Mouse (Mus musculus): ENCODE results near the gene Slc35c2. TPM values are rescaled to one million over a fixed set of nuclear protein-coding genes. Genes with fewer than 3 reads are reported as not detected.

Slc35c2 gene
- polyA plus RNA-seq, 1 experiment from 2014 or later = 83.6 TPM

DNA sequence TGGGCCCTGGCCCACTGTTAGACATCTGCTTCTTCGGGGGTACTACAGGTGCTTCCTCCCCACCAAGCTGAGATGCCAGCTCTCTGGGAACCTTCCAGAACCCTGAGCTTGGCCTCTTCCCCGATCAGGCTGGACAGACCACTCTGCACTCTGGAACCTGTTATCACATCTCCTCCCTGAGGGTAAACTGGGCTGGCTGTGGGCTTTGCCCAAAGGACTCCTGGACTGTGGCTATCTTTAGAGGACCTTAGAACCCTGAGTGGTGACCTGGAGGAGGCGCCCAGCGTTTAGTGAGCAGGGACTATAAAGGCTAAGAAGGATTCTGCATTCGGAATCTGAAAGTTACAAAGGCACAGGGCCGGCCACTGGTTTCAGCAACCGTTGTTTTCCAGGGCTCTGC is 3.3 kb downstream of the Slc35c2 start:
- Histone ChIP-seq H3K27me3 (replicated peaks) (no peaks in the 10 kb centered on the region), H3K27ac (peak overlapping the region; percentile 56; the same call in 1 of the 2 replicates), H3K4me1 (replicated peaks) (peaks cover 29% of the 10 kb centered on the region), H3K9me3 (no peaks in the 10 kb centered on the region), H3K4me2 (replicated peaks) (no peak overlapping the region; the same call in 1 of the 2 replicates), H3K9ac (no peak overlapping the region), H3K36me3 (peaks cover 13% of the 10 kb centered on the region; the same call in 1 of the 2 replicates), H3K4me3 (replicated peaks) (no peak overlapping the region)
- 85% methylated on average over 7 of the region's 7 CpGs for WGBS
- peak; percentile 42; the same call in 1 of the 2 replicates for ATAC-seq

DNA sequence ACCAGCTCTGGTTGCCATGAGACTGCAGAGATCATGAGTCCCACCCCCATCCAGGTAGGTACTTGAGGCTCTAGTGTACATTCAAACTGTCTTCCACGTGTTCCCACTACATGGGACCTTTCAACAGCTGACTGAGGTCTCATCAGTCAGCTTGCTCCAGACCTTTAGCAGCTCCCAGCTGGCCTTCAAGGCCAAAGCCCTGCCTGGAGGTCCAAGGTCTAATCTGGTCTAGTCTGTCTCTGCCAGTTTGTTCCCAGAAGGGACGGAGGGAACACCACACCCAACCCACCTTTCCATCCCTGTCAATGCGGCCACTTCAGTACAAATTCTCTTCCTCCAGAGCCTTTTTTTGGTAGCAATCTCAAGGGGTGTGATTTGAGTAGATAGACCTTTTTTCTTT is 4.0 kb downstream of the Slc35c2 start:
- Histone ChIP-seq H3K4me3 (replicated peaks) (no peak overlapping the region), H3K27me3 (replicated peaks) (no peaks in the 10 kb centered on the region), H3K27ac (no peak overlapping the region), H3K9me3 (no peaks in the 10 kb centered on the region), H3K36me3 (peaks cover 13% of the 10 kb centered on the region; the same call in 1 of the 2 replicates), H3K4me2 (replicated peaks) (no peak overlapping the region), H3K9ac (no peak overlapping the region), H3K4me1 (replicated peaks) (peaks cover 26% of the 10 kb centered on the region)
- ATAC-seq = no peak
- WGBS = 74% methylated on average over 3 of the region's 3 CpGs

DNA sequence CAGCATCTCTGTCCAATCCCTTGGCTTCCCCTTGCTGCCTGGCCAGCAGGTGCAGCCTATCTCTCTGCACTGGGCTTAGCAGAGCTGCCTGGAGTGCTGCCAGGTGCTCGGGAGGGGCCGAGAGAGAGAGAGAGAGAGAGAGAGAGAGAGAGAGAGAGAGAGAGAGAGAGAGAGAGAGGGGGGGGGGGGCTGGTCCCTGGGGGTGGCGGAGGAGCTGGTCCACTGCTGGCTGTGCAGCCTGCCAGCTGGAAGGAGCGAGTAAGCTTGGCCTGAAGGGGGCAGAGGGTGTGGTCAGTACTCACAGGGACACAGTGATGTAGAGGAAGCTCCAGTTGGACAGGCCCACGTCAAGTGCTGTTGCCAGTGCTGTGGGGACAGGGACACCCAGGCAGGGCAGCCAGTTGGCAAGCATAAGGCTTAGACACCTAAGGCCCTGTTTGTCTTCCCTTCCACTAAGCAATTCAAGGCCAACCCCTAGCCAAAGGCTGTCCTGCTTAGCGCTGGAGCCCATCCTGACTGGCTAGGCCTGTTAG is 5.8 kb downstream of the Slc35c2 start:
- Histone ChIP-seq H3K36me3 (peaks cover 22% of the 10 kb centered on the region; the same call in 1 of the 2 replicates), H3K4me2 (replicated peaks) (no peak overlapping the region), H3K9me3 (no peaks in the 10 kb centered on the region), H3K4me1 (replicated peaks) (peaks cover 16% of the 10 kb centered on the region), H3K4me3 (replicated peaks) (no peak overlapping the region), H3K9ac (no peak overlapping the region), H3K27ac (no peak overlapping the region), H3K27me3 (replicated peaks) (no peaks in the 10 kb centered on the region)
- ATAC-seq = no peak
- 45% methylated on average over 6 of the region's 6 CpGs for WGBS

DNA sequence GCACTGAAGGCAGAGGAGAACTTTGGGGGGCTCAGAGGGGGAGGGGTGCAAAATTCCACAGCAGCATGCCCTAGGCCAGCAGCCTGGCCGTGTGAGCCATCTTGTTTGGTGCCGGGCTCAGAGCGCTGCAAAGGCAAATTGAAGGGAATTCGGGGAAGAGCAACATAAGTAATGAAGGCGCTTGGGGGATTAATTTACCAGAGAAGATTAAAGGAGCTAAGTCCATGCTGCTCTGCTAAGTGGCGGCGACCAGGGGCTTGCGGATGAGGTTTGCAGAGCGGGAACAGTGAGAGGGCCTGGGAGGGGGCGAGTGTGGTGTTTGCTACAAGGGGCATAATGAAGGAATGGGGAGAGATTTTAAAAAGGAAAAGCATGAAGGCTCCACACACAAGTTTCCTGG is 8.3 kb downstream of the Slc35c2 start:
- no peak for ATAC-seq
- Histone ChIP-seq H3K4me2 (replicated peaks) (no peak overlapping the region), H3K4me1 (replicated peaks) (0 out of 2 replicates have a peak, but pooled peaks cover 13% of the 10 kb centered on the region), H3K9me3 (no peaks in the 10 kb centered on the region), H3K36me3 (peaks cover 23% of the 10 kb centered on the region; the same call in 1 of the 2 replicates), H3K4me3 (replicated peaks) (no peak overlapping the region), H3K27ac (no peak overlapping the region), H3K9ac (no peak overlapping the region), H3K27me3 (replicated peaks) (no peaks in the 10 kb centered on the region)
- 69% methylated on average over 10 of the region's 10 CpGs for WGBS

DNA sequence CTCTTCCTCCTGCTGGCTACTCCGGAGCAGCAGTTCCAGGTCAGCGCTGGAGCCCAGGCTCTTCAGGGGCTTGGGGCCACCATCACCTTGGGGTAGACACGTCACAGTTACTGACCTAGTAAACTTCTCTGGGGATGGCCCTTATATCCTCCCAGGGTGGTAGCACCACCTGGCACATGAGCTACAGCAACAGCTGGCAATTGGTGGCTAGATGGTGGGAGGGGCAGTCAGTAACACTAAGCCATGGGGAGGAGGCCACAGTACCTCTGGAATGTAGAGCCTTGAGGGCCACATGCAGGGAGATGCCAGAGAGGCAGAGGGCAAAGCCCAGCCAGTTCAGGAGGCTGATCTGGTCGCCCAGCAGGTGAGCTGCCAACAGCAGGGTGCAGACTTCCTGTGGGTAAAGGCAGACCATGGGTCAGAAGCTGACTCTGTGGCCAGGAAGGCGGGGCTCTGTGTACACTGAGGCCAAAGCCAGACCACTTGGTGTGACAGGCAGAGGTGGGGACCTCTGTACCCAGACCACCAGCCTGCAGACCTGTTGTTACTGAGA is 10.4 kb downstream of the Slc35c2 start:
- Histone ChIP-seq H3K9me3 (no peaks in the 10 kb centered on the region), H3K4me3 (replicated peaks) (no peak overlapping the region), H3K4me1 (replicated peaks) (0 out of 2 replicates have a peak, but pooled peaks cover 9% of the 10 kb centered on the region), H3K4me2 (replicated peaks) (no peak overlapping the region), H3K27ac (no peak overlapping the region), H3K27me3 (replicated peaks) (no peaks in the 10 kb centered on the region), H3K36me3 (peaks cover 23% of the 10 kb centered on the region; the same call in 1 of the 2 replicates), H3K9ac (no peak overlapping the region)
- WGBS = 85% methylated on average over 5 of the region's 5 CpGs
- ATAC-seq = no peak

DNA sequence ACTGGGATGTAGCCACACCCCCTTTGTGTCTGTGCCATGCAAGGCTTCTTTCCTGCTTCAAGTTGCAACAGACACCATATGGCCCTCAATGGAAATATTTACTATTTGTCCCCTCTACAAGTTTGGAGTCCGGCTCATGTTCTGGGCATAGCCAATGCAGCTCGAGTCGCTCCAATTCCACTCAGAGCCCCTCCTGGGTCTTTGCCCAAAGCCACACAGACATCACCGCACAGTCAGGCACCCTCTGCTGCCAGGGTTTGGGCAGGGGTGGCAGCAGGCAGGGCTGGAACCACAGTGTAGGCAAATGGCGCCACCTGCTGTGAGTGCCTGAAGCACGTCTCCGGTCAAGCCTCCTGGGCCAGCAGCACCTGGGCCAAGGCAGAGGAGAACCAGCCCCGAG is 11.8 kb downstream of the Slc35c2 start:
- H3K4me3 ChIP-seq (replicated peaks) = no peak overlapping the region
- WGBS = 28% methylated on average over 8 of the region's 8 CpGs
- H3K9ac ChIP-seq = no peak overlapping the region
- H3K4me1 ChIP-seq (replicated peaks) = 0 out of 2 replicates have a peak, but pooled peaks cover 7% of the 10 kb centered on the region
- no peaks in the 10 kb centered on the region for H3K27me3 ChIP-seq (replicated peaks)
- H3K9me3 ChIP-seq = no peaks in the 10 kb centered on the region
- no peak overlapping the region for H3K27ac ChIP-seq
- peaks cover 18% of the 10 kb centered on the region; the same call in 1 of the 2 replicates for H3K36me3 ChIP-seq
- no peak overlapping the region for H3K4me2 ChIP-seq (replicated peaks)
- peak; percentile 57 for ATAC-seq

DNA sequence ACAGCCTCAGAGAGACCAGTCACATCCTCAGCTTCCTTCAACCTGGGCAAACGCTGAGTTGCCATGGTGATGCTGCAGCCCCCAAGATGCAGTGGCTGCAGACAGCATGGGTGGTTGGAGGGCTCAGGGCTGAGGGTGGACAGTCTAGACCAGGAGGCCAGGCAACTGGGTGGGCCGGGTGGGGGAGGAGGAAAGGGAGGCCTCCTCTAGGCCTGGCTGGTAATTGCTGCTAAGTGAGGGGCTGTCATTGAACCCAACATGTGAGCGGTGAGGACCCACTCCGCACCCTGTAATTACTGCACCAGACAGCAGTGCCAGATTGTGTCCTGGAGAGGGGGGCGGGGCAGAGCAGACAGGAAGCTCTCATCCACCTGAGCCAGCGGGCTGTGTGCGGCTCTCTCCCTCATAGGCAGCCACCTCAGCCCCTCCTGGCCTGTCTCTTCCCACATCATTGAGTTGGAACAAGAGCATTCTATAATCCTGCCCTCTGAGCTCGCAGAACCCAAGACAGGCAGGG is 12.5 kb downstream of the Slc35c2 start:
- peak; percentile 48; the same call in 1 of the 2 replicates for ATAC-seq
- Histone ChIP-seq H3K36me3 (peaks cover 12% of the 10 kb centered on the region; the same call in 1 of the 2 replicates), H3K9ac (no peak overlapping the region), H3K27me3 (replicated peaks) (no peaks in the 10 kb centered on the region), H3K4me3 (replicated peaks) (no peak overlapping the region), H3K9me3 (no peaks in the 10 kb centered on the region), H3K27ac (no peak overlapping the region), H3K4me1 (replicated peaks) (0 out of 2 replicates have a peak, but pooled peaks cover 7% of the 10 kb centered on the region), H3K4me2 (replicated peaks) (no peak overlapping the region)
- 47% methylated on average over 8 of the region's 8 CpGs for WGBS

DNA sequence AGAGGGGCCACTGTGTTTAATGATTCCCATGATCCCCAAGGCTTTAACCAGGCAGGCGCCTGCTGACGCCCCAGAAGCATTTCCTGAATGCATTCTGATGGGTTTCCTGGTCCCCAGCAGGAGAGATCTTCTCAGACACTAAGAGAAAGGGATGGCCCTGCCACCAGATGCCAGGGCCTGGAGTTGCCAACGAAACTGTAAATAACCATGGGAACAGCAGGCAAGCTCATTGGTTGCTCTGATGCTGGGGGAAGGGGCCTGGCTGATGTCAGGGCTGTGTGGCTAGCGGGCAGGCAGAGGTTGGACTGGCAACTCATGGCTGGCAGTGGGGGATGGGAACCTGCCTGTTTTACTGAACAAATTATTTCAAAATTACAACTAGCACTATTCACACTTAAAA is 14.1 kb downstream of the Slc35c2 start:
- 37% methylated on average over 4 of the region's 4 CpGs for WGBS
- Histone ChIP-seq H3K9me3 (no peaks in the 10 kb centered on the region), H3K4me2 (replicated peaks) (no peak overlapping the region), H3K36me3 (peaks cover 10% of the 10 kb centered on the region; the same call in 1 of the 2 replicates), H3K27ac (no peak overlapping the region), H3K4me1 (replicated peaks) (0 out of 2 replicates have a peak, but pooled peaks cover 7% of the 10 kb centered on the region), H3K27me3 (replicated peaks) (0 out of 2 replicates have a peak, but pooled peaks cover 2% of the 10 kb centered on the region), H3K9ac (no peak overlapping the region), H3K4me3 (replicated peaks) (no peak overlapping the region)
- no peak for ATAC-seq

DNA sequence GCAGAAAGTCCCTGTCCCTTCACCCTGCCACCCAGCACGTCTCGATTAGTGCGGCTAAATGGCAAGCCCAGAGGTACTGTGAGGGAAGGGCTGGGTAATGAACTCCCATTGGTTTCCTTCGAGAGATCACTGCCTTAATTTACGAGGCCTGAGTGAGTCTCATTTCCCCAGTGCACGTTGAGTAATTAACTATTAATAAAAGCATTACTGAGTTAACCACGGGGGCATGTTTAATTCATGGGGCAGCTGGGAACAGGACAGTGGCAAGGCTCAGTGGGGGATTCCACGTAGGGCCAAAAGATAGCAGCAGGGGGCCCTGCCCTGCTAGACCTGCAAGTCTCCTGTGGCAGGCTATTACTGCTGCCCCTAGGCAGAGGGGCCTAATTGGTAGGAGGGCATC is 16.3 kb downstream of the Slc35c2 start:
- H3K27ac ChIP-seq = no peak overlapping the region
- WGBS = 20% methylated on average over 8 of the region's 8 CpGs

DNA sequence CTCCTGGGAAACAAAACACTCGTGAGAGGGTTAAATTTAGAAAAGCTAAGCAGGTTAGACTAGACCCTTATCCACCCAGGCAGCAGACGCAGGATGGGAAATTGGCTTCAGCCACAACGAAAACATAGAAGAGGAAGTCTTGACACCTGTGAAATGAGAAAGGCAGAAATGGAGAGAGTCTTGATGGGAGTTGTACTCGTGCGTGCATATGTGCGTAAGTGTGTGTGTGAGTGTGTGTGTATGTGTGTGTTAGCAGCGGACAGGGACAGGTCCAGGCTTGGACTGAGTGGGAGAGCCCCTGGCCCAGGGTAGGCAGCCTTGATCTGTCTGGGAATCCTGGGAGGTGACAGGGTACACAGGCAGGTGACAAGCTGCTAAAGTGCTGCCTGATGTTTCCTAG is 16.8 kb downstream of the Slc35c2 start:
- H3K27me3 ChIP-seq (replicated peaks) = peaks cover 13% of the 10 kb centered on the region; the same call in 1 of the 2 replicates
- H3K4me2 ChIP-seq (replicated peaks) = no peak overlapping the region
- H3K36me3 ChIP-seq = no peaks in the 10 kb centered on the region
- H3K27ac ChIP-seq = no peak overlapping the region
- ATAC-seq = no peak
- no peak overlapping the region for H3K4me3 ChIP-seq (replicated peaks)
- H3K9ac ChIP-seq = no peak overlapping the region
- H3K9me3 ChIP-seq = no peaks in the 10 kb centered on the region
- H3K4me1 ChIP-seq (replicated peaks) = 0 out of 2 replicates have a peak, but pooled peaks cover 6% of the 10 kb centered on the region
- WGBS = 51% methylated on average over 7 of the region's 7 CpGs

More for the DNA sequence above, 16.3 kb downstream of the Slc35c2 start:
- peaks cover 12% of the 10 kb centered on the region; the same call in 1 of the 2 replicates for H3K27me3 ChIP-seq (replicated peaks)
- no peak overlapping the region for H3K4me3 ChIP-seq (replicated peaks)
- H3K4me2 ChIP-seq (replicated peaks) = no peak overlapping the region
- ATAC-seq = no peak
- H3K4me1 ChIP-seq (replicated peaks) = 0 out of 2 replicates have a peak, but pooled peaks cover 7% of the 10 kb centered on the region
- no peaks in the 10 kb centered on the region for H3K36me3 ChIP-seq
- H3K9ac ChIP-seq = no peak overlapping the region
- H3K9me3 ChIP-seq = no peaks in the 10 kb centered on the region

DNA sequence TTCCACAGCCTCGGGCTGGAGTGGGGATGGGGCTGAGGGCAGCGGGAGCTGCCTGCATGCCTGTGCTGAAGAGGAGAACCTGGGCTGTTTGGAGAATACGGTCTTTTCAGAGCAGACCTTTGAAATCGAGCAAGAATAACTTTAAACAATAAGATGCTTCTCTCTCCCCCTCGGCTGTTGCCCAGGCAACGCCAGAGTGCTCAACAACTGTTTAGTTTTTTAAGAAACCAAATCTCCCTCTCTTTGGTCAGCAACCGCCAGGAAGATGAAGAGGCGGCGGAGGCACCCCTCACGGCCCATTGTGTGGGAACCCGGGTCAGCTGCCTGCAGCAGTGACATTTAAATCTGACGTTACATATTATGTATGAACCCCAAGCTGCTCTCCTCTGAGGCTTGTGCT is 20.9 kb downstream of the Slc35c2 start:
- Histone ChIP-seq H3K9ac (no peak overlapping the region), H3K27ac (no peak overlapping the region), H3K27me3 (replicated peaks) (peaks cover 18% of the 10 kb centered on the region), H3K9me3 (no peaks in the 10 kb centered on the region), H3K4me2 (replicated peaks) (no peak overlapping the region), H3K4me3 (replicated peaks) (no peak overlapping the region), H3K36me3 (no peaks in the 10 kb centered on the region), H3K4me1 (replicated peaks) (no peaks in the 10 kb centered on the region)
- ATAC-seq = no peak
- WGBS = 19% methylated on average over 12 of the region's 12 CpGs

DNA sequence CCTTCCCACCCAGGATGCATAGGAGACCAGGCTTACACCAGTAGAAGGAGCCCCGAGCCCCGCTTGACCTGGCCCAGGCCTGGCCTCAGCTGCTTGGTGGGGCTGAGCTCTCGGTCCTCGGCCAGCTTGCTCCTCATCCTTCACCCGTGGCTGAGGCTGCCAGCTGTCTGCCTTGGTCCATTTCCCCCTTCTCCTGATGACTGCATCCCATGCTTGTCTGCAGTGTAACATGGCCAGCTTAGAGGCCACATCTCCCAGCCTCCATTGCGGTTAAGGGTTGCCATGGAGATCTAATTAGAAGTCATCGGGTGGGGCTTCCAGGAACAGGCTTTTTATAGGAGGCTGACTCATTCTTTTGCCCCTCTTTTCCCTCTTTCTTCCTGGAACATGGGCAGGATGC is 23.8 kb downstream of the Slc35c2 start:
- H3K36me3 ChIP-seq = no peaks in the 10 kb centered on the region
- ATAC-seq = no peak
- no peak overlapping the region for H3K4me2 ChIP-seq (replicated peaks)
- H3K9me3 ChIP-seq = no peaks in the 10 kb centered on the region
- no peak overlapping the region for H3K9ac ChIP-seq
- H3K27me3 ChIP-seq (replicated peaks) = peaks cover 18% of the 10 kb centered on the region
- 54% methylated on average over 7 of the region's 7 CpGs for WGBS
- no peaks in the 10 kb centered on the region for H3K4me1 ChIP-seq (replicated peaks)
- H3K27ac ChIP-seq = no peak overlapping the region
- no peak overlapping the region for H3K4me3 ChIP-seq (replicated peaks)
